Mouse (Mus musculus): ENCODE data around the gene Atp13a1. TPM values are rescaled to one million over a fixed set of nuclear protein-coding genes. Genes with fewer than 3 reads are reported as not detected.

Gene Atp13a1
- 16.4 TPM for polyA plus RNA-seq (2017; shearing (Covaris generic))

GRCm38 (mm10) chr8:69790773-69791367, at the start of gene Atp13a1, which contains the start of gene Zfp866:
Gene Atp13a1 (plus strand): TSS chr8:69791163.
Gene Zfp866 (minus strand): TSS chr8:69791178.

GRCm38 (mm10) chr8:69749544-69750454, 41.2 kb upstream of the Atp13a1 start, which contains the start of gene Zfp963:
Gene Zfp963 (minus strand): TSS chr8:69749970.

DNA sequence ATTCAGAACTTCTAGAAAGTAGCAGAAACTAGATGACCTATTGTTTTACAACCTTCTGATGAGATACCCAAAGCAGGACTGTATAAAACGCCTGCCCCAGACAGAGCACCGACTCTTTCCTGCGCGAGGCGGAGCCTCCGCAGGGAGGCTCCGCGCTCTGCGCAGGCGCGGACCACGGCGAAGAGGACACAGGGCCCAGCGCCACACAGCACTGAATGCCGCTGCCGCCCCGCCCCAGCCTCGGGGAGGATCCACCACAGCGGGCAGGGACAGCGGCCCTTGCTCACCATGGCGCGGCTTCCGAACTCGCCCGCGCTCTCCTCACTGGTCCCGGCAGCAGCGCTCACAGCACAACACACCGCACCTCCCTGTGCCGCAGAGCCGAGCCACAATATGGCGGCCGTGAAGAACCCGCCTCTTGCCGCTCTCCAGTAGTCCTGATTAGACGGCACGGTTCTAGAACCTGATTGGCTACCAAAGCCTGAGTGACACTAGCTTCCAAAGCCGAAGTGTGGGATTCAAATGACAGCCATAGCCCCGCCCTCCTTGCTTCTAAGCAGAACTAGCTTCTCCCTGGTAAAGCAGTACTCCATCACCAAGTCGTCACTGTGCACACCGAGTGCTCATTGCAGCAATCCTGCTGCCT, 16.3 kb upstream of the Atp13a1 start, which contains the start of gene Gm20422:
Gene Gm20422 (minus strand): TSS at position 384 of the 646 bp plus-strand sequence.

DNA sequence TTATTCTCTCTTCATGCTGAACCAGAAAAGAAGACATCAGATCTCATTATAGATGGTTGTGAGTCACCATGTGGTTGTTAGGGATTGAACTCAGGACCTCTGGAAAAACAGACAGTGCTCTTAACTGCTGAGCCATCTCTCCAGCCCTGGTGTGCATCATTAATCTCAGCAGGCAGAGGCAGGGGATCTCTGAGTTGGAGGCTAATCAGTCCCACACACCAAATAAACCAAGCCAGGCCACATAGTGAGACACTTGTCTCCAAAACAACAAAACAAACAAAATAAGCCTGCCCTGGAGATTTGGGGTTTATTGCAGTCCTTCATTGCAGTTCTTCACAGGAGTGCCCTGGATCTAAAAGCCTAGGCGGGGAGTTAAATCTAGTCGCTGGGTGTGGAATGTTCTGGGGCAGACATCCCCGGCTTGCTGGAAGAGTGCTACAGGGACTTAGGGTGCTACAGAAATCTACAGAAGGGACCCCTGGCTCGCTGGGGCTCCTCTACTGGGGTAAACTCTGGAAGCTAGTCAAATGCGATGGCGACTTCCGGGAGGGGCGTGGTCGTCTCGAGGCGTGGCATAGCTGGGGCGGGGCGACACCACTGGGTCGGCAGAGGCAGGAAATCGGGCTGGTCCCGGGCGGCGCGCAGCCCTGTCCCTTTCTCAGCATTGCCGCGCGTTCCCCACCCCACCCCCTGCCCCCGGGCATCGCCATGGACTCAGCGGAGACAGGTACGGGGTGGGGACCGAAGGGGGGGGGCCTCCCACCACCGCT, 17.3 kb downstream of the Atp13a1 start, which contains the start of gene Gmip:
Gene Gmip (plus strand): TSS at position 586 of the 770 bp plus-strand sequence.

DNA sequence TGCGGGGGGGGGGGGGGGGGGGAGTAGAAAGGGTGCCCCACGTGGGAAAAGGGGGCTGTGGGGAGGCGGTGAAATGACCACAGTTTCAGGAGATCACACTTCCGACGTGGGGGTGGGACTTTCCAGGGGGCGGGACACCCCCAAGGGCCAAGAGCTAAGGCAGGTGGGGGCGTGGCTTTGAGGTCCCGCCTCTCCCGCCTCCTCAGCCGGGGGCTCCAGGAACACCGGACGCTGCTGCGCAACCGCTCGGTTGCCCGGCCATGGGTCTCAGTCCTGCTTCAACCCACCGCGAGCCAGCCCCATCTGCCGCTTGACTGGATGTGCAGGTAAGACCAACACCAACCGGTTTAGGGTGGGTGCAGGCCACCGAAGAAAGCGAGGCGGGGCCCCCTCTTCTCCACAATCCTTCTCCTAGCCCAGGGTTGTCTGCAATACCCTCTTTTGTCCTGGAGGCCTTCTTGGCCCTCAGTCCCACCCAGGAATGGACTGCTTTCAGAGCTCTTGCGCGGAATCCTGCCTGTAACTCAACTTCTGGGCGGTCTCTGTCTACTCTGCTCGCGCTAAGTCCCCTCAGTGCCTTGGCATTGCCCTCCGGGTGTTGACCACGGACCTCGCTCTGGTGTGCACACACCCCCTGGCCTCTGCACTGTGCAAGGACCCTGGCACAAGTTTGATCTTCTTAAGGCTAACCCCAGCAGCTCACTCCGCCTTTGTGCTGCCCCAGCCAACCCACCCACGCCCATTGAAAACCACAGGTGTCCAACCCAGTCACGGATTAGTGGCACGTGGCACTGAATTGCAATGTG, 31.6 kb downstream of the Atp13a1 start, which contains the start of gene Lpar2:
Gene Lpar2 (plus strand): TSS at position 44 of the 806 bp plus-strand sequence.

DNA sequence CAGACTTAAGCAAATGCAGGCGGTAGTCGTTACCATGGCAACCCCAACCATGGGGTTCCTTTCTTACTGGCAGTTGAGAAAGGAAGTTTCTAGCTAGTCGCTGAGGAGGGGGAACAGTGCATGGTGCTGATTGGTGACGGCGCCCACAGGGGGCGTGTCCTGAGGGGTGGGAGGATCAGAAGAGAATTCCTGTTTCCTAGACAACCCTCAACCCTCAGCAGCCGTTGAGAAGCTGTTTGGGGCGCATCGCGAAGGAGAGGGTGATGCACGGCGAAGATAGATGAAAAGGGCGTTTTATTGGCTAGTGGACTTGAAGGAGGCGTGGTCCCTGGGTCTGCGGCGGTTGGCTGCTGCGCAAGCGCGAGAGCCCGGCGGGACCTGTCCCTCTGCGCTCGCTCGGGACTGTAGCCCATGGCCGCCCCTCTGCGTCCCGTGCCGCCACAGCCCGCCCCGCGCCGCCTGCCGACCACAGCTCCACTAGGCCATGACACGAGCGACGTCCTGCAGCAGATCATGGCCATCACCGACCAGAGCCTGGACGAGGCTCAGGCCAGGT, 41.4 kb downstream of the Atp13a1 start, which contains the start of gene Pbx4:
Gene Pbx4 (plus strand): TSS at position 194 of the 556 bp plus-strand sequence.

Other genes starting within 250 kb of the Atp13a1 start
- 35.0 TPM for gene Zfp868, start 165.6 kb upstream of the Atp13a1 start, polyA plus RNA-seq (2017; shearing (Covaris generic))
- 0.89 TPM for gene Zfp964, start 136.7 kb upstream of the Atp13a1 start, polyA plus RNA-seq (2017; shearing (Covaris generic))
- 68.1 TPM for gene Zfp869, start 80.4 kb upstream of the Atp13a1 start, polyA plus RNA-seq (2017; shearing (Covaris generic))
- gene Zfp963, start 41.2 kb upstream of the Atp13a1 start, polyA plus RNA-seq (2017; shearing (Covaris generic)) = 11.1 TPM
- gene Gm20422, start 16.3 kb upstream of the Atp13a1 start, polyA plus RNA-seq (2017; shearing (Covaris generic)) = 4.0 TPM
- 38.1 TPM for gene Zfp866, start within 50 bp of the Atp13a1 start, polyA plus RNA-seq (2017; shearing (Covaris generic))
- gene Gmip, start 17.5 kb downstream of the Atp13a1 start, polyA plus RNA-seq (2017; shearing (Covaris generic)) = 185 TPM
- gene Lpar2, start 31.3 kb downstream of the Atp13a1 start, polyA plus RNA-seq (2017; shearing (Covaris generic)) = 0.73 TPM
- gene Pbx4, start 41.3 kb downstream of the Atp13a1 start, polyA plus RNA-seq (2017; shearing (Covaris generic)) = 18.5 TPM
- gene Cilp2, start 96.5 kb downstream of the Atp13a1 start, polyA plus RNA-seq (2017; shearing (Covaris generic)) = not detected
- 1.4 TPM for gene Tssk6, start 111.0 kb downstream of the Atp13a1 start, polyA plus RNA-seq (2017; shearing (Covaris generic))
- 216 TPM for gene Ndufa13, start 111.4 kb downstream of the Atp13a1 start, polyA plus RNA-seq (2017; shearing (Covaris generic))
- 1.4 TPM for gene Yjefn3, start 111.5 kb downstream of the Atp13a1 start, polyA plus RNA-seq (2017; shearing (Covaris generic))
- 14.8 TPM for gene Gatad2a, start 205.2 kb downstream of the Atp13a1 start, polyA plus RNA-seq (2017; shearing (Covaris generic))